Mouse (Mus musculus) CH12.LX (cell line): ENCODE measurements at regions not wholly inside any gene's neighbourhood (a gene's known extent, or its start where the extent isn't known, plus 50 kb on each side); places are given as distances from the start of the nearest gene placed in this dataset.

Experiments used
- CHD2 ChIP-seq: IDR thresholded peaks from 2 replicates; pipeline ENCODE4 v1.6.1; 2011; ENCODE audit warnings: low read length, improper control_type of control experiment
- CTCF ChIP-seq, 2 experiments: IDR thresholded peaks in 1 of 2; conservative IDR thresholded peaks in 1 of 2; 2 replicates each; pipeline ENCODE4 v1.5.1; 2011 to 2012; ENCODE audit warnings: low read depth in 2 of 2, low read length in 2 of 2, improper control_type of control experiment in 1 of 2, inconsistent platforms in 1 of 2, mild to moderate bottlenecking in 1 of 2, moderate library complexity in 1 of 2
- MAX ChIP-seq: IDR thresholded peaks from 2 replicates; pipeline ENCODE4 v1.6.1; 2011; ENCODE audit warnings: low read length, improper control_type of control experiment
- MEF2A ChIP-seq: IDR thresholded peaks from 2 replicates; pipeline ENCODE4 v1.6.1; 2014; ENCODE audit warnings: low read depth, mild to moderate bottlenecking, inconsistent platforms, low read length, improper control_type of control experiment, borderline replicate concordance
- NELFE ChIP-seq: IDR thresholded peaks from 2 replicates; pipeline ENCODE4 v1.6.1; 2011; ENCODE audit warnings: low read depth, low read length, improper control_type of control experiment
- POLR2A ChIP-seq: IDR thresholded peaks from 2 replicates; pipeline ENCODE4 v1.6.1; 2011; ENCODE audit warnings: low read depth, mild to moderate bottlenecking, improper control_type of control experiment, low read length
- TBP ChIP-seq: conservative IDR thresholded peaks from 2 replicates; pipeline ENCODE4 v1.6.1; 2011; ENCODE audit warnings: low read depth, low read length, improper control_type of control experiment
- USF2 ChIP-seq: conservative IDR thresholded peaks from 2 replicates; pipeline ENCODE4 v1.6.1; 2011; ENCODE audit warnings: low read depth, low read length, improper control_type of control experiment

DNA sequence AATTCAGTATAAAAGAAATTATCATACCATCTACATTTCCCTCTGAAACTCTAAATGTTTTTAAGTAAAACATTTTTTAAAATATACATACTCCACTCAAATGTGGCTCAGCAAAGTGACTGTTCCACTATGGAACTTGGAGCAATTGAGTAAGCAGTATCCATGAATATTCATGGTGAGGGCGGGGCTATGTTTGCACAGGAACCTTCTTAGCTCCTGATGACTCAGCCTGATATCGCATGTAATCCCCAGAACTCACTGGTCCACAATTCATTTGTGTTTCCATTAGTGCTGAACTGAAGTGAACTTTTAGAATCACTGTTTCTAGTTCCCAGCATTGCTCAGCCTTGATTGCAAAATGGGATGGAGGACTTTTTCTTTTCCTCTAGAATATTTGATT lies 454.2 kb upstream of the 1700008P02Rik start:
- TF ChIP-seq CTCF (conservative IDR thresholded peaks at IDR 0.05 in 1 of 2, IDR thresholded peaks at IDR 0.05 in 1 of 2; ENCODE audit: low read depth in 2 of 2, low read length in 2 of 2): no peak
- TF ChIP-seq TBP: no peak
- TF ChIP-seq POLR2A: no peak
- no peak for TF ChIP-seq USF2
- no peak for TF ChIP-seq MAX
- no peak for TF ChIP-seq MEF2A
- no peak for TF ChIP-seq CHD2
- TF ChIP-seq NELFE: no peak
